Mouse (Mus musculus) testis, adult 2 months (tissue): ENCODE results near the gene Tpra1.

ENCODE experiments used
- CTCF ChIP-seq: fragments of 200-500 bp; IDR thresholded peaks from 2 replicates; pipeline ENCODE4 v1.5.1; 2012; ENCODE audit warnings: low read depth, mild to moderate bottlenecking, inconsistent platforms, low read length, moderate library complexity; ENCODE audit not compliant: control insufficient read depth, insufficient read depth, insufficient replicate concordance
- POLR2A ChIP-seq: fragments of 200-500 bp; IDR thresholded peaks from 2 replicates; pipeline ENCODE4 v1.6.1; 2012; ENCODE audit warnings: low read depth, mild to moderate bottlenecking, inconsistent platforms, low read length, moderate library complexity; ENCODE audit not compliant: control insufficient read depth

GRCm38 (mm10) chr6:88957801-88958211 is 55.8 kb downstream of the Tpra1 start:
- no peak for TF ChIP-seq CTCF
- no peak for TF ChIP-seq POLR2A
